Mouse (Mus musculus) embryonic facial prominence, embryonic 14.5 days (tissue): Measurements from ENCODE around the gene Fastk. TPM values are rescaled to one million over a fixed set of nuclear protein-coding genes. Genes with fewer than 3 reads are reported as not detected.

Source experiments
- ATAC-seq: fragments of 200-750 bp; cut with Nextera tagmentation; 2 replicates; pipeline ENCODE4 v1.8.0; 2017; ENCODE audit warnings: low read depth, moderate number of reproducible peaks, moderate TSS enrichment
- DNase-seq: peaks from one replicate; pipeline ENCODE4 v3.0.0-alpha.2; 2015; ENCODE audit warnings: low spot score
- H3K27ac ChIP-seq: fragments of 300-500 bp; sonication (generic); replicated peaks from 2 replicates; pipeline ENCODE4 v1.5.1; 2014; ENCODE audit warnings: low read depth, mild to moderate bottlenecking, low read length, moderate library complexity
- H3K27me3 ChIP-seq: fragments of 300-500 bp; sonication (generic); replicated peaks from 2 replicates; pipeline ENCODE4 v1.6.1; 2014; ENCODE audit warnings: low read length; ENCODE audit not compliant: control insufficient read depth, insufficient read depth
- H3K36me3 ChIP-seq: fragments of 300-500 bp; sonication (generic); 2 replicates; pipeline ENCODE4 v1.6.1; 2014; ENCODE audit warnings: low read length, mixed read lengths; ENCODE audit not compliant: control insufficient read depth, insufficient read depth
- H3K4me1 ChIP-seq: fragments of 300-500 bp; sonication (generic); 2 replicates; pipeline ENCODE4 v1.6.1; 2014; ENCODE audit warnings: antibody characterized with exemption, low read length; ENCODE audit not compliant: control insufficient read depth, insufficient read depth
- H3K4me2 ChIP-seq: fragments of 300-500 bp; sonication (generic); 2 replicates; pipeline ENCODE4 v1.6.1; 2014; ENCODE audit warnings: low read depth, mild to moderate bottlenecking, low read length, moderate library complexity, mixed read lengths
- H3K4me3 ChIP-seq: fragments of 300-500 bp; sonication (generic); 2 replicates; pipeline ENCODE4 v1.5.1; 2014; ENCODE audit warnings: low read depth, mild to moderate bottlenecking, low read length
- H3K9ac ChIP-seq: fragments of 300-500 bp; sonication (generic); 2 replicates; pipeline ENCODE4 v1.6.1; 2014; ENCODE audit warnings: low read depth, mild to moderate bottlenecking, low read length, moderate library complexity, mixed read lengths
- H3K9me3 ChIP-seq: fragments of 300-500 bp; sonication (generic); 2 replicates; pipeline ENCODE4 v1.6.1; 2016; ENCODE audit warnings: low read length; ENCODE audit not compliant: control insufficient read depth
- WGBS: fragments of 180-500 bp; shearing (Covaris S2); extraction: QIAGEN DNeasy Blood & Tissue Kit; methylation state at CpG from one replicate; pipeline ENCODE4 v1.1.7; 2014; 5-methylcytosine and 5-hydroxymethylcytosine counted together
- polyA plus RNA-seq: library from polyadenylated mRNA; unstranded; fragments of >200 nt; fragmentation: Nextera tagmentation; extraction: Ambion mirVana; gene quantifications from 2 replicates; pipeline ENCODE4 v1.2.1, GENCODE M21; 2014

The Fastk gene
- polyA plus RNA-seq, 1 experiment from 2014 or later: 111 TPM

- Histone ChIP-seq H3K36me3 (peaks cover 11% of the 10 kb centered on the region; the same call in 1 of the 2 replicates), H3K4me2 (peak overlapping the region; percentile 10; the same call in 1 of the 2 replicates), H3K9ac (no peak overlapping the region), H3K4me3 (no peak overlapping the region), H3K27ac (no peak overlapping the region), H3K9me3 (no peaks in the 10 kb centered on the region), H3K27me3 (no peaks in the 10 kb centered on the region), H3K4me1 (peaks cover 22% of the 10 kb centered on the region)
- ATAC-seq: no peak
- 56% methylated on average over 7 of the region's 7 CpGs for WGBS
- no peak for DNase-seq
Observed at GRCm38 (mm10) chr5:24455613-24456012, 10.5 kb upstream of the Fastk start.

- Histone ChIP-seq H3K9ac (no peak overlapping the region), H3K9me3 (no peaks in the 10 kb centered on the region), H3K4me1 (peaks cover 22% of the 10 kb centered on the region), H3K4me3 (no peak overlapping the region), H3K27me3 (no peaks in the 10 kb centered on the region), H3K4me2 (peak overlapping the region; percentile 95; the same call in 1 of the 2 replicates), H3K36me3 (peaks cover 6% of the 10 kb centered on the region; the same call in 1 of the 2 replicates), H3K27ac (no peak overlapping the region)
- no peak for DNase-seq
- no peak for ATAC-seq
- 58% methylated on average over 3 of the region's 3 CpGs for WGBS
Observed at GRCm38 (mm10) chr5:24455076-24455475, 10.0 kb upstream of the Fastk start.

- Histone ChIP-seq H3K9me3 (no peaks in the 10 kb centered on the region), H3K4me1 (peaks cover 22% of the 10 kb centered on the region), H3K4me3 (peak overlapping the region; percentile 76), H3K9ac (peak overlapping the region; percentile 90), H3K27ac (no peak overlapping the region), H3K36me3 (peaks cover 6% of the 10 kb centered on the region; the same call in 1 of the 2 replicates), H3K27me3 (no peaks in the 10 kb centered on the region), H3K4me2 (peak overlapping the region; percentile 95)
- ATAC-seq (no peak), DNase-seq (no peak)
- WGBS: 26% methylated on average over 2 of the region's 2 CpGs
Observed at GRCm38 (mm10) chr5:24453985-24454303, 8.9 kb upstream of the Fastk start.

GRCm38 (mm10) chr5:24453283-24453984 lies 8.3 kb upstream of the Fastk start:
- ATAC-seq (no peak), DNase-seq (peak; percentile 39)
- Histone ChIP-seq H3K27ac (peak overlapping the region; percentile 91; the same call in 1 of the 2 replicates), H3K4me3 (peak overlapping the region; percentile 76), H3K4me1 (peaks cover 22% of the 10 kb centered on the region), H3K36me3 (peaks cover 6% of the 10 kb centered on the region; the same call in 1 of the 2 replicates), H3K9ac (peak overlapping the region; percentile 90), H3K4me2 (peak overlapping the region; percentile 95), H3K27me3 (no peaks in the 10 kb centered on the region), H3K9me3 (no peaks in the 10 kb centered on the region)
- WGBS: 9% methylated on average over 3 of the region's 5 CpGs

- H3K4me2 ChIP-seq: peak overlapping the region; percentile 95
- 0% methylated on average over 14 of the region's 29 CpGs for WGBS
- DNase-seq (peak; percentile 41), ATAC-seq (no peak)
- H3K4me1 ChIP-seq: peaks cover 22% of the 10 kb centered on the region
- H3K4me3 ChIP-seq: peak overlapping the region; percentile 76
- peak overlapping the region; percentile 91 for H3K27ac ChIP-seq
- H3K9me3 ChIP-seq: no peaks in the 10 kb centered on the region
- no peaks in the 10 kb centered on the region for H3K27me3 ChIP-seq
- H3K9ac ChIP-seq: peak overlapping the region; percentile 90
- 0 out of 2 replicates have a peak, but pooled peaks cover under 1% of the 10 kb centered on the region for H3K36me3 ChIP-seq
Observed at GRCm38 (mm10) chr5:24452691-24453233, 7.7 kb upstream of the Fastk start.

GRCm38 (mm10) chr5:24452030-24452690 lies 7.1 kb upstream of the Fastk start, which contains the start of gene Agap3:
TSS of gene Agap3 (plus strand) at chr5:24452177.
- Histone ChIP-seq H3K9me3 (no peaks in the 10 kb centered on the region), H3K9ac (peak within 1 kb of the TSS; percentile 90), H3K4me2 (peak within 1 kb of the TSS; percentile 95), H3K27me3 (no peaks in the 10 kb centered on the region), H3K4me1 (peaks cover 22% of the 10 kb centered on the region), H3K4me3 (peak within 1 kb of the TSS; percentile 76), H3K36me3 (no peaks in the 10 kb centered on the region), H3K27ac (peak within 1 kb of the TSS; percentile 91)
- 4% methylated on average over 5 of the region's 85 CpGs for WGBS
- ATAC-seq (peak; percentile 2; the same call in 1 of the 2 replicates), DNase-seq (peak; percentile 49)

GRCm38 (mm10) chr5:24451264-24452029 lies 6.4 kb upstream of the Fastk start:
- 12% methylated on average over 13 of the region's 66 CpGs for WGBS
- H3K9ac ChIP-seq: peak overlapping the region; percentile 90
- no peaks in the 10 kb centered on the region for H3K9me3 ChIP-seq
- peaks cover 22% of the 10 kb centered on the region for H3K4me1 ChIP-seq
- peak; percentile 82 for ATAC-seq
- DNase-seq: peak; percentile 95
- peak overlapping the region; percentile 76 for H3K4me3 ChIP-seq
- no peaks in the 10 kb centered on the region for H3K36me3 ChIP-seq
- peak overlapping the region; percentile 91 for H3K27ac ChIP-seq
- no peaks in the 10 kb centered on the region for H3K27me3 ChIP-seq
- peak overlapping the region; percentile 95 for H3K4me2 ChIP-seq

GRCm38 (mm10) chr5:24447624-24448298 lies 2.7 kb upstream of the Fastk start, which contains the start of gene Tmub1:
TSS of gene Tmub1 (minus strand) at chr5:24447854.
- ATAC-seq (peak; percentile 62), DNase-seq (peak; percentile 83)
- H3K4me2 ChIP-seq: peak within 1 kb of the TSS; percentile 74
- no peaks in the 10 kb centered on the region for H3K9me3 ChIP-seq
- H3K36me3 ChIP-seq: peaks cover 11% of the 10 kb centered on the region
- no peaks in the 10 kb centered on the region for H3K27me3 ChIP-seq
- H3K9ac ChIP-seq: peak within 1 kb of the TSS; percentile 60
- peaks cover 16% of the 10 kb centered on the region for H3K4me1 ChIP-seq
- WGBS: 2% methylated on average over 24 of the region's 34 CpGs
- H3K4me3 ChIP-seq: peak within 1 kb of the TSS; percentile 58
- H3K27ac ChIP-seq: no peak within 1 kb of the TSS
